Mouse (Mus musculus) ovary, adult 18-20 months (tissue): ENCODE measurements around the gene Cela3b.
A peak's percentile ranks its signal among the peaks of the same experiment; 100 is the strongest.
"Not testable (repeated sequence)": the region's sequence is repeated elsewhere in the genome, so short reads cannot be mapped to it uniquely, and the experiment has no call there.

Experiments used
- DNase-seq: peaks from one replicate; pipeline ENCODE4 v3.0.0; 2022; ENCODE audit warnings: low spot score, mixed read lengths

Cela3b gene

GRCm38 (mm10) chr4:137417712-137418564, 12.4 kb downstream of the Cela3b start:
- no peak for DNase-seq

- no peak for DNase-seq
Observed at GRCm38 (mm10) chr4:137414936-137415335, 15.4 kb downstream of the Cela3b start.

- not testable (repeated sequence) for DNase-seq
Observed at GRCm38 (mm10) chr4:137412185-137412709, 18.1 kb downstream of the Cela3b start.

- no peak for DNase-seq
Observed at GRCm38 (mm10) chr4:137409691-137410090, 20.6 kb downstream of the Cela3b start, which contains the start of gene Cela3a. Cela3a (minus strand) TSS chr4:137409791.

GRCm38 (mm10) chr4:137405571-137405970, 24.8 kb downstream of the Cela3b start:
- DNase-seq, result no peak

GRCm38 (mm10) chr4:137396641-137397525, 33.5 kb downstream of the Cela3b start:
- peak; percentile 83 for DNase-seq

GRCm38 (mm10) chr4:137393378-137394135, 36.8 kb downstream of the Cela3b start:
- DNase-seq, result peak; percentile 85

GRCm38 (mm10) chr4:137392874-137393273, 37.5 kb downstream of the Cela3b start:
- DNase-seq, result no peak

GRCm38 (mm10) chr4:137391287-137391686, 39.1 kb downstream of the Cela3b start:
- DNase-seq, result no peak

GRCm38 (mm10) chr4:137390196-137390595, 40.1 kb downstream of the Cela3b start:
- DNase-seq, result no peak

GRCm38 (mm10) chr4:137388983-137389382, 41.4 kb downstream of the Cela3b start:
- DNase-seq, result no peak

GRCm38 (mm10) chr4:137388059-137388794, 42.1 kb downstream of the Cela3b start:
- peak; percentile 80 for DNase-seq

- no peak for DNase-seq
Observed at GRCm38 (mm10) chr4:137387482-137388058, 42.8 kb downstream of the Cela3b start.

GRCm38 (mm10) chr4:137380702-137381605, 49.4 kb downstream of the Cela3b start:
- DNase-seq, result no peak

GRCm38 (mm10) chr4:137379713-137380255, 50.6 kb downstream of the Cela3b start:
- DNase-seq, result no peak

- no peak for DNase-seq
Observed at GRCm38 (mm10) chr4:137379085-137379484, 51.3 kb downstream of the Cela3b start.

- no peak for DNase-seq
Observed at GRCm38 (mm10) chr4:137377526-137378304, 52.6 kb downstream of the Cela3b start.

GRCm38 (mm10) chr4:137376778-137377177, 53.6 kb downstream of the Cela3b start:
- no peak for DNase-seq
